28 mouse cellular contexts compared by ENCODE assay signal in genomic region chr14:52061798-52062197, GRCm38 (mm10). TPM values are rescaled to one million over a fixed set of nuclear protein-coding genes. Genes with fewer than 3 reads are reported as not detected.
DNase-seq lines count a peak whose midpoint lies in the region; ATAC-seq and TF ChIP-seq lines count a peak whose summit lies in the region.
"Had no signal": no experiment of that assay in that cellular context is flagged by ENCODE, and none has a peak within 500 bp of the region (broad histone marks: within the 10 kb centered on the region; RNA-seq: fewer than 3 reads in every experiment).

No protein-coding gene starts in this region.

- no peak for TF ChIP-seq EP300 in liver, postnatal 0 days (IDR thresholded peaks at IDR 0.05; ENCODE audit: low read depth)

- H3K4me3 ChIP-seq in liver, postnatal 0 days (ENCODE audit: low read depth, low read length) = no peak overlapping the region
- H3K4me3 ChIP-seq: embryonic facial prominence, embryonic 15.5 days; erythroblast, embryonic 14.5 days; forebrain, embryonic 15.5 days; heart, embryonic 12.5 days; hindbrain, embryonic 15.5 days had no signal

- H3K9ac ChIP-seq in liver, postnatal 0 days (replicated peaks) = no peak overlapping the region
- H3K9ac ChIP-seq: embryonic facial prominence, embryonic 15.5 days; forebrain, embryonic 15.5 days; heart, embryonic 12.5 days; hindbrain, embryonic 15.5 days had no signal

- H3K4me1 ChIP-seq in liver, postnatal 0 days (ENCODE audit: insufficient read depth) = no peaks in the 10 kb centered on the region
- H3K4me1 ChIP-seq: embryonic facial prominence, embryonic 15.5 days; forebrain, embryonic 15.5 days; heart, embryonic 12.5 days; hindbrain, embryonic 15.5 days had no signal

- DNase-seq in liver, postnatal 0 days = peak; percentile 9
- no peak for DNase-seq in liver
- DNase-seq in cerebellum, adult 18-20 months = peak; percentile 54 to 56
- DNase-seq in cerebellum, adult 9-10 months = peak; percentile 77
- peak; percentile 61 to 65 for DNase-seq in cerebellum, postnatal 25 days
- no peak for DNase-seq in urinary bladder, adult 18-20 months (ENCODE audit: low spot score in 2 of 2)
- DNase-seq in gastrocnemius, adult 18-20 months (ENCODE audit: low spot score) = no peak
- DNase-seq: adrenal gland, postnatal 25 days; embryo, embryonic 11 days; gastrocnemius, postnatal 10 days; heart, postnatal 36 days; kidney, adult 9 months had no signal

- H3K9me3 ChIP-seq in liver, postnatal 0 days (ENCODE audit: low read length) = no peaks in the 10 kb centered on the region
- H3K9me3 ChIP-seq: embryonic facial prominence, embryonic 15.5 days; forebrain, embryonic 15.5 days; heart, embryonic 12.5 days; hindbrain, embryonic 15.5 days had no signal

- H3K27me3 ChIP-seq in liver, postnatal 0 days (ENCODE audit: insufficient read depth, low read length) = no peaks in the 10 kb centered on the region
- H3K27me3 ChIP-seq: embryonic facial prominence, embryonic 15.5 days; forebrain, embryonic 15.5 days; heart, embryonic 12.5 days; hindbrain, embryonic 15.5 days had no signal

- no peak for ATAC-seq in liver, postnatal 0 days
- no peak for ATAC-seq in granulocyte monocyte progenitor cell, adult 5-6 weeks (replicated peaks; ENCODE audit: poor library complexity, severe bottlenecking)
- ATAC-seq: forebrain, embryonic 15.5 days; intestine, postnatal 0 days had no signal

- 75% methylated on average over 8 of the region's 8 CpGs for WGBS in liver, postnatal 0 days (ENCODE audit: insufficient replicate concordance)

- no peak overlapping the region for H3K27ac ChIP-seq in liver, postnatal 0 days (ENCODE audit: low read depth)
- H3K27ac ChIP-seq: embryonic facial prominence, embryonic 15.5 days; forebrain, embryonic 15.5 days; hindbrain, embryonic 15.5 days had no signal

- H3K4me2 ChIP-seq in liver, postnatal 0 days (ENCODE audit: low read depth, low read length) = no peak overlapping the region
- H3K4me2 ChIP-seq: embryonic facial prominence, embryonic 15.5 days; forebrain, embryonic 15.5 days; heart, embryonic 12.5 days; hindbrain, embryonic 15.5 days had no signal

- no peaks in the 10 kb centered on the region for H3K36me3 ChIP-seq in liver, postnatal 0 days (replicated peaks; ENCODE audit: insufficient read depth, low read length)
- H3K36me3 ChIP-seq: embryonic facial prominence, embryonic 15.5 days; forebrain, embryonic 15.5 days; heart, embryonic 12.5 days; hindbrain, embryonic 15.5 days had no signal

- no peak for TF ChIP-seq CTCF in liver, postnatal 0 days (IDR thresholded peaks at IDR 0.05; ENCODE audit: low read depth)

RNA-seq across cellular contexts. Expression of gene Olfr221, which starts 19.5 kb away (rescaled TPM):
- polyA plus RNA-seq in liver, postnatal 0 days (2015; fragmentation: Nextera tagmentation; extraction: Ambion mirVana) = not detected in 2 replicates
- total RNA-seq in granulocyte monocyte progenitor cell, adult 5-6 weeks (2014; fragmentation: Nextera tagmentation) = not detected in 2 replicates
- total RNA-seq in granulocyte monocyte progenitor cell, adult 5-6 weeks (2017) = not detected in 2 replicates
- total RNA-seq in gastrocnemius, adult 18-20 months (2021) = not detected
- total RNA-seq: adrenal gland, adult 18-20 months; adrenal gland, postnatal 25 days; common myeloid progenitor, adult 5-6 weeks; gastrocnemius, postnatal 10 days; gastrocnemius, postnatal 4 days; heart, adult 8-10 months; heart, postnatal 36 days; MEL had no signal
- polyA plus RNA-seq: embryonic facial prominence, embryonic 11.5 days; erythroblast, embryonic 14.5 days; forebrain, embryonic 11.5 days; forebrain, embryonic 15.5 days; heart, embryonic 12.5 days; heart, embryonic 16.5 days; hindbrain, embryonic 11.5 days; intestine, postnatal 0 days had no signal

RNA-seq across cellular contexts. Expression of gene Zfp219, which starts 41.3 kb away (rescaled TPM):
- 8.8 and 9.0 TPM in 2 replicates for polyA plus RNA-seq in liver, postnatal 0 days (2015; fragmentation: Nextera tagmentation; extraction: Ambion mirVana)
- 11.3 and 20.1 TPM in 2 replicates for total RNA-seq in granulocyte monocyte progenitor cell, adult 5-6 weeks (2014; fragmentation: Nextera tagmentation)
- 13.6 and 17.0 TPM in 2 replicates for total RNA-seq in granulocyte monocyte progenitor cell, adult 5-6 weeks (2017)
- total RNA-seq in gastrocnemius, adult 18-20 months (2021) = 10 to 100 TPM; 11.1 to 14.4 TPM

RNA-seq across cellular contexts. Expression of gene Hnrnpc, which starts 42.0 kb away (rescaled TPM):
- polyA plus RNA-seq in liver, postnatal 0 days (2015; fragmentation: Nextera tagmentation; extraction: Ambion mirVana) = 124 and 129 TPM in 2 replicates
- 362 and 404 TPM in 2 replicates for total RNA-seq in granulocyte monocyte progenitor cell, adult 5-6 weeks (2014; fragmentation: Nextera tagmentation)
- total RNA-seq in granulocyte monocyte progenitor cell, adult 5-6 weeks (2017) = 637 and 667 TPM in 2 replicates
- 10 to 100 TPM; 71.5 to 86.7 TPM for total RNA-seq in gastrocnemius, adult 18-20 months (2021)

RNA-seq across cellular contexts. Expression of gene Tmem253, which starts 46.3 kb away (rescaled TPM):
- 0.23 and 0.31 TPM in 2 replicates for polyA plus RNA-seq in liver, postnatal 0 days (2015; fragmentation: Nextera tagmentation; extraction: Ambion mirVana)
- not detected in 2 replicates for total RNA-seq in granulocyte monocyte progenitor cell, adult 5-6 weeks (2014; fragmentation: Nextera tagmentation)
- total RNA-seq in granulocyte monocyte progenitor cell, adult 5-6 weeks (2017) = not detected in 2 replicates
- 1 to 10 TPM in 1 of 2 experiments, under 1 TPM in 1; 0.84 to 1.2 TPM for total RNA-seq in gastrocnemius, adult 18-20 months (2021)
- total RNA-seq: common myeloid progenitor, adult 5-6 weeks had no signal
- polyA plus RNA-seq: erythroblast, embryonic 14.5 days had no signal

RNA-seq across cellular contexts. Expression of gene Rpgrip1, which starts 48.7 kb away (rescaled TPM):
- 23.9 and 30.7 TPM in 2 replicates for polyA plus RNA-seq in liver, postnatal 0 days (2015; fragmentation: Nextera tagmentation; extraction: Ambion mirVana)
- total RNA-seq in granulocyte monocyte progenitor cell, adult 5-6 weeks (2014; fragmentation: Nextera tagmentation) = 7.4 and 10.8 TPM in 2 replicates
- 4.5 and 4.8 TPM in 2 replicates for total RNA-seq in granulocyte monocyte progenitor cell, adult 5-6 weeks (2017)
- under 1 TPM in 1 of 2 experiments, not detected in 1; 0.09 TPM for total RNA-seq in gastrocnemius, adult 18-20 months (2021)
- total RNA-seq: heart, postnatal 36 days had no signal
- polyA plus RNA-seq: erythroblast, embryonic 14.5 days had no signal

Comparison
In these comparisons a context has a peak if more than half of its experiments do, and no peak if none do; other contexts are left out.
1. DNase-seq: peak in liver, postnatal 0 days (single experiment), cerebellum, adult 18-20 months (2 of 2), cerebellum, adult 9-10 months (single experiment) and cerebellum, postnatal 25 days (2 of 2); none in liver (single experiment), urinary bladder, adult 18-20 months (0 of 2) and gastrocnemius, adult 18-20 months (single experiment).
2. RNA of gene Hnrnpc, which starts 42.0 kb away (total RNA-seq): 362 to 667 TPM in granulocyte monocyte progenitor cell, adult 5-6 weeks; 71.5 to 86.7 TPM in gastrocnemius, adult 18-20 months; every median in the first group is over 4 times any median in the second.